Mouse (Mus musculus): ENCODE measurements around the gene Vcam1. TPM values are rescaled to one million over a fixed set of nuclear protein-coding genes. Genes with fewer than 3 reads are reported as not detected.

Gene Vcam1
- total and polyA plus RNA-seq, 3 experiments: 1.8 to 2.2 TPM; not detected in 1

DNA sequence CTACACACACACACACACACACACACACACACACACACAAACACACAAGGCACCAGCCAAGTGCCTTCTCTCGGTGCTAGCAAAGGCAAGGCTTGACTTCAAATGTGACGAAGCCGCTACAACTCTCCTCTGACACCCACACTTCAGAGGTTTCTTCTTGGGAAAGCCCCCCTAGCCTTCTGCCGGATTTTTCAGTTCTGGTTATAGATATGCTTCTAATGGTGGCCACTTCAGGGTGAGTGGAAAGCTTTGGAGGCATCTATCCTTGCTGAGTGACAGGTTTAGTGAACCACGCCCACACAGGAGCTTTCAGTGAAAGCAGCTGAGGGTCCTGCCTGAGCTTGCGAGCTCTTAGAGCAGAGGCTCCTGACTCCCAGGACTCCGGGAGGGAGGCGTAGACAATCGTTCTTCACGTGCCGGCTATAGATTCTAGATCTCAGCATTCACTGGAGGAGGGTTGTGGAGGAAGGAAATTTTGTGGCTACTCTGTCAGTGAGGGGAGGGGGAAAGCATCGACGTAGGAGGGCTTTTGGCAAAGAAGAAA, 28.0 kb upstream of the Vcam1 start:
- peak overlapping the region; percentile 87 for H3K4me2 ChIP-seq (ENCODE audit: insufficient read depth, low read depth, poor library complexity, severe bottlenecking)
- no peaks in the 10 kb centered on the region for H3K9me3 ChIP-seq (replicated peaks; ENCODE audit: low read length)
- H3K4me3 ChIP-seq (replicated peaks in 1 of 3; ENCODE audit: low read depth in 2 of 3, low read length in 2 of 3, poor library complexity in 1 of 3): no peak overlapping the region

GRCm38 (mm10) chr3:116150056-116150632, 20.7 kb upstream of the Vcam1 start:
- TF ChIP-seq MYC (IDR thresholded peaks at IDR 0.05; ENCODE audit: low read depth, low read length) (no peak), BHLHE40 (IDR thresholded peaks at IDR 0.05; ENCODE audit: low read depth, low read length) (0 out of 2 replicates have a peak, but pooled peaks have one; percentile 18)
- Histone ChIP-seq H3K79me2 (replicated peaks; ENCODE audit: control insufficient read depth, extremely low read depth, insufficient read depth, poor library complexity, severe bottlenecking) (no peaks in the 10 kb centered on the region), H3K9ac (ENCODE audit: insufficient read depth, low read depth) (no peak overlapping the region), H3K27me3 (replicated peaks) (no peaks in the 10 kb centered on the region), H3K4me2 (ENCODE audit: insufficient read depth, low read depth, poor library complexity, severe bottlenecking) (no peak overlapping the region), H3K9me3 (replicated peaks; ENCODE audit: low read length) (no peaks in the 10 kb centered on the region), H3K4me3 (replicated peaks in 1 of 3; ENCODE audit: low read depth in 2 of 3, low read length in 2 of 3, poor library complexity in 1 of 3) (no peak overlapping the region), H3K36me3 (replicated peaks in 1 of 2; ENCODE audit: control insufficient read depth in 1 of 2, insufficient read depth in 1 of 2, low read length in 1 of 2) (no peaks in the 10 kb centered on the region), H3K4me1 (ENCODE audit: control insufficient read depth in 1 of 2, insufficient read depth in 2 of 2) (peaks cover 0 to 2% of the 10 kb centered on the region in 2 experiments; a peak in 1 of 4 replicates), H3K27ac (ENCODE audit: insufficient read depth, low read depth) (no peak overlapping the region)
- no peak for DNase-seq (ENCODE audit: extremely low read depth)
- dilution Hi-C loops (cut with MboI; ENCODE audit: extremely low pct_ligation_motif_present, extremely low pct_unique_long_range_greater_than_20kb, low sequenced_read_pairs) (no loop called here), in situ Hi-C loops (cut with MboI; ENCODE audit: low pct_ligation_motif_present, low pct_unique_long_range_greater_than_20kb, low sequenced_read_pairs) (no loop called here)

More for the DNA sequence above, 28.0 kb upstream of the Vcam1 start:
- TF ChIP-seq BHLHE40 (IDR thresholded peaks at IDR 0.05; ENCODE audit: low read depth, low read length): peak; percentile 51
- no peak for TF ChIP-seq POLR2AphosphoS2 (IDR thresholded peaks at IDR 0.05; ENCODE audit: low read depth, low read length)
- peak; percentile 57; the same call in 1 of the 2 replicates for TF ChIP-seq IRF4 (IDR thresholded peaks at IDR 0.05; ENCODE audit: low read depth, low read length)
- 0 out of 2 replicates have a peak, but pooled peaks have one; percentile 5 for TF ChIP-seq ETS1 (conservative IDR thresholded peaks at IDR 0.05; ENCODE audit: low read depth, low read length)
- TF ChIP-seq KAT2A (IDR thresholded peaks at IDR 0.05; ENCODE audit: insufficient replicate concordance, low read length): no peak
- no peak for TF ChIP-seq CHD1 (IDR thresholded peaks at IDR 0.05; ENCODE audit: low read depth, low read length)
- Histone ChIP-seq H3K4me1 (ENCODE audit: control insufficient read depth in 1 of 2, insufficient read depth in 2 of 2) (peaks cover 6 to 15% of the 10 kb centered on the region in 2 experiments), H3K9ac (ENCODE audit: insufficient read depth, low read depth) (no peak overlapping the region), H3K36me3 (replicated peaks in 1 of 2; ENCODE audit: control insufficient read depth in 1 of 2, insufficient read depth in 1 of 2, low read length in 1 of 2) (no peaks in the 10 kb centered on the region), H3K27me3 (replicated peaks) (no peaks in the 10 kb centered on the region), H3K27ac (ENCODE audit: insufficient read depth, low read depth) (no peak overlapping the region), H3K79me2 (replicated peaks; ENCODE audit: control insufficient read depth, extremely low read depth, insufficient read depth, poor library complexity, severe bottlenecking) (no peaks in the 10 kb centered on the region)
- DNase-seq (ENCODE audit: extremely low read depth): peak; percentile 73
- dilution Hi-C loops (cut with MboI; ENCODE audit: extremely low pct_ligation_motif_present, extremely low pct_unique_long_range_greater_than_20kb, low sequenced_read_pairs): no loop called here
- in situ Hi-C loops (cut with MboI; ENCODE audit: low pct_ligation_motif_present, low pct_unique_long_range_greater_than_20kb, low sequenced_read_pairs): no loop called here

GRCm38 (mm10) chr3:116149096-116149495, 19.6 kb upstream of the Vcam1 start:
- DNase-seq (ENCODE audit: extremely low read depth): no peak

More at GRCm38 (mm10) chr3:116149096-116149495, 19.6 kb upstream of the Vcam1 start:
- Histone ChIP-seq H3K9me3 (replicated peaks; ENCODE audit: low read length) (no peaks in the 10 kb centered on the region), H3K4me3 (replicated peaks in 1 of 3; ENCODE audit: low read depth in 2 of 3, low read length in 2 of 3, poor library complexity in 1 of 3) (no peak overlapping the region), H3K9ac (ENCODE audit: insufficient read depth, low read depth) (no peak overlapping the region), H3K27me3 (replicated peaks) (no peaks in the 10 kb centered on the region), H3K79me2 (replicated peaks; ENCODE audit: control insufficient read depth, extremely low read depth, insufficient read depth, poor library complexity, severe bottlenecking) (no peaks in the 10 kb centered on the region), H3K27ac (ENCODE audit: insufficient read depth, low read depth) (no peak overlapping the region), H3K4me2 (ENCODE audit: insufficient read depth, low read depth, poor library complexity, severe bottlenecking) (no peak overlapping the region), H3K4me1 (ENCODE audit: control insufficient read depth in 1 of 2, insufficient read depth in 2 of 2) (peaks cover 0 to 2% of the 10 kb centered on the region in 2 experiments; a peak in 1 of 4 replicates), H3K36me3 (replicated peaks in 1 of 2; ENCODE audit: control insufficient read depth in 1 of 2, insufficient read depth in 1 of 2, low read length in 1 of 2) (no peaks in the 10 kb centered on the region)
- in situ Hi-C loops (cut with MboI; ENCODE audit: low pct_ligation_motif_present, low pct_unique_long_range_greater_than_20kb, low sequenced_read_pairs): no loop called here
- dilution Hi-C loops (cut with MboI; ENCODE audit: extremely low pct_ligation_motif_present, extremely low pct_unique_long_range_greater_than_20kb, low sequenced_read_pairs): no loop called here
- TF ChIP-seq MEF2A (IDR thresholded peaks at IDR 0.05; ENCODE audit: borderline replicate concordance, low read depth, low read length): no peak
- TF ChIP-seq PAX5 (IDR thresholded peaks at IDR 0.05; ENCODE audit: low read length): no peak
- no peak for TF ChIP-seq JUND (conservative IDR thresholded peaks at IDR 0.05; ENCODE audit: low read depth, low read length)
- no peak for TF ChIP-seq ZKSCAN1 (IDR thresholded peaks at IDR 0.05; ENCODE audit: borderline replicate concordance, low read depth, low read length)
- TF ChIP-seq NRF1 (IDR thresholded peaks at IDR 0.05; ENCODE audit: low read depth, low read length): no peak
- no peak for TF ChIP-seq POLR2A (IDR thresholded peaks at IDR 0.05; ENCODE audit: low read depth, low read length)
- TF ChIP-seq USF2 (conservative IDR thresholded peaks at IDR 0.05; ENCODE audit: low read depth, low read length): no peak
- TF ChIP-seq POLR2AphosphoS2 (IDR thresholded peaks at IDR 0.05; ENCODE audit: low read depth, low read length): no peak
- TF ChIP-seq E2F4 (IDR thresholded peaks at IDR 0.05; ENCODE audit: insufficient replicate concordance, low read depth, low read length): no peak
- TF ChIP-seq ZMIZ1 (IDR thresholded peaks at IDR 0.05; ENCODE audit: low read depth, low read length): no peak
- TF ChIP-seq TCF12 (IDR thresholded peaks at IDR 0.05; ENCODE audit: low read depth, low read length): no peak
